11 mouse cellular contexts compared by ENCODE assay signal in genomic region chr2:166237554-166238269, GRCm38 (mm10).
DNase-seq lines count a peak whose midpoint lies in the region; ATAC-seq lines count a peak whose summit lies in the region.
"Had no signal": no experiment of that assay in that cellular context is flagged by ENCODE, and none has a peak within 500 bp of the region (broad histone marks: within the 10 kb centered on the region; RNA-seq: fewer than 3 reads in every experiment).

No protein-coding gene starts in this region.

- peak; percentile 42 for DNase-seq in adrenal gland, postnatal 14 days
- DNase-seq in adrenal gland, postnatal 25 days, result no peak
- peak; percentile 47 for DNase-seq in ES-CJ7 (ENCODE audit: low read depth, low spot score)
- DNase-seq in hindbrain, embryonic 14.5 days (ENCODE audit: low spot score), result no peak
- no peak for DNase-seq in midbrain, embryonic 14.5 days
- DNase-seq in right cerebral cortex, postnatal 14 days, result no peak
- DNase-seq in gastrocnemius, postnatal 14 days, result no peak
- DNase-seq in cerebellum, adult 9-11 months, result no peak
- DNase-seq: B cell, adult 2 months; liver; right cerebral cortex, postnatal 25 days had no signal

- H3K27ac ChIP-seq in hindbrain, embryonic 14.5 days, result 0 out of 2 replicates have a peak overlapping the region, but pooled peaks have one; percentile 17
- 0 out of 2 replicates have a peak overlapping the region, but pooled peaks have one; percentile 16 for H3K27ac ChIP-seq in midbrain, embryonic 14.5 days (replicated peaks; ENCODE audit: low read depth, low read length)

- no peaks in the 10 kb centered on the region for H3K36me3 ChIP-seq in hindbrain, embryonic 14.5 days (replicated peaks; ENCODE audit: control insufficient read depth, insufficient read depth)
- no peaks in the 10 kb centered on the region for H3K36me3 ChIP-seq in midbrain, embryonic 14.5 days (ENCODE audit: control insufficient read depth, insufficient read depth, low read length)

- H3K27me3 ChIP-seq in hindbrain, embryonic 14.5 days (ENCODE audit: control insufficient read depth, insufficient read depth, low read length), result no peaks in the 10 kb centered on the region
- no peaks in the 10 kb centered on the region for H3K27me3 ChIP-seq in midbrain, embryonic 14.5 days (ENCODE audit: control insufficient read depth, insufficient read depth, low read length)

- no peak overlapping the region for H3K4me3 ChIP-seq in hindbrain, embryonic 14.5 days (replicated peaks; ENCODE audit: low read length)
- H3K4me3 ChIP-seq in midbrain, embryonic 14.5 days (replicated peaks; ENCODE audit: low read depth, low read length), result no peak overlapping the region

- WGBS in hindbrain, embryonic 14.5 days, result 17% methylated on average over 13 of the region's 13 CpGs
- 38% methylated on average over 13 of the region's 13 CpGs for WGBS in midbrain, embryonic 14.5 days

- intact Hi-C loops in gastrocnemius, postnatal 14 days (cut with DNase I; ENCODE audit: low total_unique reads), result no loop called here

- H3K4me1 ChIP-seq in hindbrain, embryonic 14.5 days (replicated peaks; ENCODE audit: control insufficient read depth, insufficient read depth, low read length), result 0 out of 2 replicates have a peak, but pooled peaks cover 6% of the 10 kb centered on the region
- H3K4me1 ChIP-seq in midbrain, embryonic 14.5 days (ENCODE audit: control insufficient read depth, insufficient read depth, low read length), result peaks cover 10% of the 10 kb centered on the region

- H3K4me2 ChIP-seq in hindbrain, embryonic 14.5 days (replicated peaks), result no peak overlapping the region
- no peak overlapping the region for H3K4me2 ChIP-seq in midbrain, embryonic 14.5 days (ENCODE audit: low read length)

- peak; percentile 78 for ATAC-seq in hindbrain, embryonic 14.5 days (ENCODE audit: low FRiP score)
- ATAC-seq in midbrain, embryonic 14.5 days (ENCODE audit: low FRiP score, low TSS enrichment), result no peak

- H3K9ac ChIP-seq in hindbrain, embryonic 14.5 days, result no peak overlapping the region
- no peak overlapping the region for H3K9ac ChIP-seq in midbrain, embryonic 14.5 days (replicated peaks; ENCODE audit: low read length)

- H3K9me3 ChIP-seq in hindbrain, embryonic 14.5 days (ENCODE audit: control insufficient read depth, low read length), result no peaks in the 10 kb centered on the region
- H3K9me3 ChIP-seq in midbrain, embryonic 14.5 days (ENCODE audit: control insufficient read depth, low read length), result no peaks in the 10 kb centered on the region

Comparison
In these comparisons a context has a peak if more than half of its experiments do, and no peak if none do; other contexts are left out.
1. DNase-seq: peak in adrenal gland, postnatal 14 days (single experiment) and ES-CJ7 (single experiment); none in adrenal gland, postnatal 25 days (single experiment), hindbrain, embryonic 14.5 days (single experiment), midbrain, embryonic 14.5 days (single experiment), right cerebral cortex, postnatal 14 days (single experiment), gastrocnemius, postnatal 14 days (single experiment) and cerebellum, adult 9-11 months (single experiment).